Mouse (Mus musculus) G1E (cell line): ENCODE measurements at regions not wholly inside any gene's neighbourhood (a gene's known extent, or its start where the extent isn't known, plus 50 kb on each side); places are given as distances from the start of the nearest gene placed in this dataset.

Source experiments
- CTCF ChIP-seq: IDR thresholded peaks from 2 replicates; pipeline ENCODE4 v1.5.1; 2012; ENCODE audit warnings: low read depth, low read length, inconsistent platforms, mixed read lengths
- GATA1 ChIP-seq: IDR thresholded peaks from 2 replicates; pipeline ENCODE4 v1.6.1; 2012; ENCODE audit warnings: borderline replicate concordance, low read length, inconsistent platforms, mixed read lengths
- GATA2 ChIP-seq: IDR thresholded peaks from 2 replicates; pipeline ENCODE4 v1.6.1; 2012; ENCODE audit warnings: low read depth, low read length, inconsistent platforms, borderline replicate concordance
- TAL1 ChIP-seq: conservative IDR thresholded peaks from 2 replicates; pipeline ENCODE4 v1.6.1; 2012; ENCODE audit warnings: low read depth, low read length, inconsistent platforms, mixed read lengths

GRCm38 (mm10) chr10:96753521-96753920 lies 136.7 kb downstream of the Btg1 start:
- TF ChIP-seq CTCF: no peak
- TF ChIP-seq GATA1: no peak
- TF ChIP-seq TAL1: no peak
- TF ChIP-seq GATA2: no peak
